Mouse (Mus musculus) liver, embryonic 13.5 days (tissue): ENCODE measurements at regions not wholly inside any gene's neighbourhood (a gene's known extent, or its start where the extent isn't known, plus 50 kb on each side); places are given as distances from the start of the nearest gene placed in this dataset.

Experiments used
- ATAC-seq: fragments of 200-750 bp; cut with Nextera tagmentation; 2 replicates; pipeline ENCODE4 v1.8.0; 2017; ENCODE audit warnings: low read depth, mild to moderate bottlenecking, moderate number of reproducible peaks, moderate library complexity
- DNase-seq: peaks from one replicate; pipeline ENCODE4 v3.0.0; 2022
- H3K27ac ChIP-seq: fragments of 300-500 bp; sonication (generic); 2 replicates; pipeline ENCODE4 v1.5.1; 2015; ENCODE audit warnings: moderate library complexity, mild to moderate bottlenecking, inconsistent platforms
- H3K27me3 ChIP-seq: fragments of 300-500 bp; sonication (generic); 2 replicates; pipeline ENCODE4 v1.6.1; 2015; ENCODE audit warnings: mild to moderate bottlenecking, inconsistent platforms
- H3K36me3 ChIP-seq: fragments of 300-500 bp; sonication (generic); 2 replicates; pipeline ENCODE4 v1.6.1; 2015; ENCODE audit warnings: mild to moderate bottlenecking, inconsistent platforms
- H3K4me1 ChIP-seq: fragments of 300-500 bp; sonication (generic); replicated peaks from 2 replicates; pipeline ENCODE4 v1.6.1; 2015; ENCODE audit warnings: inconsistent platforms
- H3K4me2 ChIP-seq: fragments of 300-500 bp; sonication (generic); 2 replicates; pipeline ENCODE4 v1.6.1; 2015; ENCODE audit warnings: inconsistent platforms, mild to moderate bottlenecking, moderate library complexity
- H3K4me3 ChIP-seq: fragments of 300-500 bp; sonication (generic); replicated peaks from 2 replicates; pipeline ENCODE4 v1.5.1; 2015; ENCODE audit warnings: mild to moderate bottlenecking, inconsistent platforms
- H3K9ac ChIP-seq: fragments of 300-500 bp; sonication (generic); 2 replicates; pipeline ENCODE4 v1.6.1; 2015; ENCODE audit warnings: mild to moderate bottlenecking, inconsistent platforms
- H3K9me3 ChIP-seq: fragments of 300-500 bp; sonication (generic); replicated peaks from 2 replicates; pipeline ENCODE4 v1.6.1; 2016; ENCODE audit warnings: inconsistent platforms
- WGBS: fragments of 180-500 bp; shearing (Covaris S2); methylation state at CpG from one replicate; pipeline ENCODE4 v1.1.7; 2015; ENCODE audit not compliant: insufficient replicate concordance; 5-methylcytosine and 5-hydroxymethylcytosine counted together

- 62% methylated on average over 3 of the region's 3 CpGs for WGBS
Observed at GRCm38 (mm10) chr19:20035223-20035622, 355.5 kb downstream of the Anxa1 start.

GRCm38 (mm10) chr19:20027667-20028282, 363.0 kb downstream of the Anxa1 start:
- H3K27me3 ChIP-seq = no peaks in the 10 kb centered on the region
- DNase-seq (no peak), ATAC-seq (no peak)
- H3K9ac ChIP-seq = no peak overlapping the region
- 68% methylated on average over 11 of the region's 11 CpGs for WGBS
- no peak overlapping the region for H3K27ac ChIP-seq
- no peaks in the 10 kb centered on the region for H3K9me3 ChIP-seq
- H3K4me2 ChIP-seq = no peak overlapping the region
- no peak overlapping the region for H3K4me3 ChIP-seq
- H3K36me3 ChIP-seq = no peaks in the 10 kb centered on the region
- H3K4me1 ChIP-seq = no peaks in the 10 kb centered on the region

More at GRCm38 (mm10) chr19:20035223-20035622, 355.5 kb downstream of the Anxa1 start:
- no peaks in the 10 kb centered on the region for H3K27me3 ChIP-seq
- H3K4me1 ChIP-seq = no peaks in the 10 kb centered on the region
- ATAC-seq (no peak), DNase-seq (no peak)
- no peaks in the 10 kb centered on the region for H3K36me3 ChIP-seq
- H3K9ac ChIP-seq = no peak overlapping the region
- H3K27ac ChIP-seq = no peak overlapping the region
- H3K4me2 ChIP-seq = no peak overlapping the region
- H3K4me3 ChIP-seq = no peak overlapping the region
- no peaks in the 10 kb centered on the region for H3K9me3 ChIP-seq

GRCm38 (mm10) chr19:20014114-20014513, 376.6 kb downstream of the Anxa1 start:
- Histone ChIP-seq H3K4me3 (no peak overlapping the region), H3K4me2 (no peak overlapping the region), H3K27ac (no peak overlapping the region), H3K4me1 (no peaks in the 10 kb centered on the region), H3K9me3 (no peaks in the 10 kb centered on the region), H3K9ac (no peak overlapping the region), H3K27me3 (no peaks in the 10 kb centered on the region), H3K36me3 (no peaks in the 10 kb centered on the region)
- DNase-seq (no peak), ATAC-seq (no peak)
- 62% methylated on average over 4 of the region's 4 CpGs for WGBS

GRCm38 (mm10) chr19:20009801-20010441, 380.8 kb downstream of the Anxa1 start:
- Histone ChIP-seq H3K4me3 (no peak overlapping the region), H3K9ac (no peak overlapping the region), H3K4me1 (no peaks in the 10 kb centered on the region), H3K27me3 (no peaks in the 10 kb centered on the region), H3K36me3 (no peaks in the 10 kb centered on the region), H3K4me2 (no peak overlapping the region), H3K9me3 (no peaks in the 10 kb centered on the region), H3K27ac (no peak overlapping the region)
- 65% methylated on average over 12 of the region's 12 CpGs for WGBS
- DNase-seq (no peak), ATAC-seq (no peak)

- Histone ChIP-seq H3K4me1 (no peaks in the 10 kb centered on the region), H3K9ac (no peak overlapping the region), H3K36me3 (no peaks in the 10 kb centered on the region), H3K9me3 (no peaks in the 10 kb centered on the region), H3K4me3 (no peak overlapping the region), H3K27me3 (no peaks in the 10 kb centered on the region), H3K27ac (no peak overlapping the region), H3K4me2 (no peak overlapping the region)
- DNase-seq (no peak), ATAC-seq (no peak)
- 46% methylated on average over 4 of the region's 4 CpGs for WGBS
Observed at GRCm38 (mm10) chr19:20005932-20006625, 384.7 kb downstream of the Anxa1 start.

- ATAC-seq (no peak), DNase-seq (no peak)
- Histone ChIP-seq H3K4me1 (no peaks in the 10 kb centered on the region), H3K36me3 (no peaks in the 10 kb centered on the region), H3K27me3 (no peaks in the 10 kb centered on the region), H3K27ac (no peak overlapping the region), H3K4me2 (no peak overlapping the region), H3K9me3 (no peaks in the 10 kb centered on the region), H3K9ac (no peak overlapping the region), H3K4me3 (no peak overlapping the region)
- WGBS = 79% methylated on average over 1 of the region's 1 CpGs
Observed at GRCm38 (mm10) chr19:19987255-19987654, 403.5 kb downstream of the Anxa1 start.

- Histone ChIP-seq H3K4me3 (no peak overlapping the region), H3K27ac (no peak overlapping the region), H3K9me3 (no peaks in the 10 kb centered on the region), H3K36me3 (no peaks in the 10 kb centered on the region), H3K9ac (no peak overlapping the region), H3K4me2 (no peak overlapping the region), H3K4me1 (no peaks in the 10 kb centered on the region), H3K27me3 (no peaks in the 10 kb centered on the region)
- ATAC-seq (no peak), DNase-seq (no peak)
- 60% methylated on average over 6 of the region's 6 CpGs for WGBS
Observed at GRCm38 (mm10) chr19:19978816-19979215, 411.9 kb downstream of the Anxa1 start.

- H3K4me3 ChIP-seq = no peak overlapping the region
- H3K9ac ChIP-seq = no peak overlapping the region
- WGBS = 43% methylated on average over 9 of the region's 9 CpGs
- no peak overlapping the region for H3K27ac ChIP-seq
- no peaks in the 10 kb centered on the region for H3K4me1 ChIP-seq
- no peaks in the 10 kb centered on the region for H3K27me3 ChIP-seq
- H3K36me3 ChIP-seq = no peaks in the 10 kb centered on the region
- no peak overlapping the region for H3K4me2 ChIP-seq
- ATAC-seq = no peak
- H3K9me3 ChIP-seq = no peaks in the 10 kb centered on the region
- DNase-seq = no peak
Observed at GRCm38 (mm10) chr19:19977609-19978259, 413.0 kb downstream of the Anxa1 start.

- Histone ChIP-seq H3K4me3 (no peak overlapping the region), H3K9ac (no peak overlapping the region), H3K27ac (no peak overlapping the region), H3K27me3 (no peaks in the 10 kb centered on the region), H3K9me3 (no peaks in the 10 kb centered on the region), H3K4me1 (no peaks in the 10 kb centered on the region), H3K4me2 (no peak overlapping the region), H3K36me3 (no peaks in the 10 kb centered on the region)
- no peak for ATAC-seq
- no peak for DNase-seq
- WGBS = 38% methylated on average over 2 of the region's 2 CpGs
Observed at GRCm38 (mm10) chr19:19976776-19977175, 414.0 kb downstream of the Anxa1 start.

GRCm38 (mm10) chr19:19969780-19970512, 420.8 kb downstream of the Anxa1 start:
- Histone ChIP-seq H3K36me3 (no peaks in the 10 kb centered on the region), H3K4me2 (no peak overlapping the region), H3K9me3 (no peaks in the 10 kb centered on the region), H3K9ac (no peak overlapping the region), H3K4me3 (no peak overlapping the region), H3K27ac (no peak overlapping the region), H3K4me1 (no peaks in the 10 kb centered on the region), H3K27me3 (no peaks in the 10 kb centered on the region)
- DNase-seq = no peak
- no peak for ATAC-seq
- 54% methylated on average over 3 of the region's 3 CpGs for WGBS

- H3K4me3 ChIP-seq = no peak overlapping the region
- H3K36me3 ChIP-seq = no peaks in the 10 kb centered on the region
Observed at GRCm38 (mm10) chr19:19969335-19969734, 421.4 kb downstream of the Anxa1 start.

More at GRCm38 (mm10) chr19:19969335-19969734, 421.4 kb downstream of the Anxa1 start:
- Histone ChIP-seq H3K27me3 (no peaks in the 10 kb centered on the region), H3K4me1 (no peaks in the 10 kb centered on the region), H3K4me2 (no peak overlapping the region), H3K27ac (no peak overlapping the region), H3K9ac (no peak overlapping the region), H3K9me3 (no peaks in the 10 kb centered on the region)
- WGBS = 59% methylated on average over 5 of the region's 5 CpGs
- DNase-seq (no peak), ATAC-seq (no peak)
